Mouse (Mus musculus) bone marrow, adult 2 months (tissue): Measurements from ENCODE around the gene Rfng.

Source experiments
- CTCF ChIP-seq: fragments of 200-500 bp; IDR thresholded peaks from 2 replicates; pipeline ENCODE4 v1.5.1; 2011; ENCODE audit warnings: low read length, control low read depth; ENCODE audit not compliant: control insufficient read depth, insufficient read depth
- POLR2A ChIP-seq: fragments of 200-500 bp; IDR thresholded peaks from 2 replicates; pipeline ENCODE4 v1.6.1; 2011; ENCODE audit warnings: low read depth, mild to moderate bottlenecking, control low read depth, low read length, borderline replicate concordance; ENCODE audit not compliant: control insufficient read depth

DNA sequence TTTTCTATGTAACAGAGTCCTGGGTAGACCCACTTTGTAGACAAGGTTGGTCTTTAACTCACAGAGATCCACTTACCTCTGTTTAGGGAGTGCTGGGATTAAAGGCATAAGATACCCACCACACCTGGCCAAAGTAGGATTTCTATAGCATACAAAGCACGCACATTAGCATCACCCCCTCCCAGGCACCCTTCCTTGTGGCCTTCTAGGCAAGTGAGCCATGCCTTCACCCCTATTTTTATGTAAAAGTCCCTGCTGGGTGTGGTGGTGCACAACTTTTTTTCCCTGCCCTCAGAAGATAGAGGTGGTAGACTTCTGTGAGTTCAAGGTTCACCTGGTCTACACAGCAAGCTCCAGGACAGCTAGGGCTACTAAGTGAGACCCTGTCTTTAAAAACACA, 4.1 kb downstream of the Rfng start:
- TF ChIP-seq CTCF, result no peak
- no peak for TF ChIP-seq POLR2A
